Mouse (Mus musculus) limb, embryonic 10.5 days (tissue): ENCODE measurements around the gene Ccl6. TPM values are rescaled to one million over a fixed set of nuclear protein-coding genes. Genes with fewer than 3 reads are reported as not detected.

ENCODE experiments used
- DNase-seq: peaks from one replicate; pipeline ENCODE4 v3.0.0-alpha.2; 2017; ENCODE audit warnings: low spot score
- H3K27ac ChIP-seq: fragments of 300-500 bp; sonication (generic); 2 replicates; pipeline ENCODE4 v1.5.1; 2016; ENCODE audit warnings: mild to moderate bottlenecking
- H3K27me3 ChIP-seq: fragments of 300-500 bp; sonication (generic); 2 replicates; pipeline ENCODE4 v1.6.1; 2016; ENCODE audit warnings: low read depth, mild to moderate bottlenecking; ENCODE audit not compliant: poor library complexity, severe bottlenecking
- H3K36me3 ChIP-seq: fragments of 300-500 bp; sonication (generic); 2 replicates; pipeline ENCODE4 v1.6.1; 2016; ENCODE audit warnings: mild to moderate bottlenecking, moderate library complexity
- H3K4me1 ChIP-seq: fragments of 300-500 bp; sonication (generic); 2 replicates; pipeline ENCODE4 v1.6.1; 2016
- H3K4me3 ChIP-seq: fragments of 300-500 bp; sonication (generic); 2 replicates; pipeline ENCODE4 v1.5.1; 2016; ENCODE audit warnings: mild to moderate bottlenecking, moderate library complexity
- H3K9me3 ChIP-seq: fragments of 300-500 bp; sonication (generic); replicated peaks from 2 replicates; pipeline ENCODE4 v1.6.1; 2016; ENCODE audit warnings: mild to moderate bottlenecking
- WGBS: fragments of 180-500 bp; shearing (Covaris S2); methylation state at CpG from one replicate; pipeline ENCODE4 v1.1.7; 2016; 5-methylcytosine and 5-hydroxymethylcytosine counted together
- polyA plus RNA-seq: library from polyadenylated mRNA; unstranded; fragments of >200 nt; fragmentation: Nextera tagmentation; extraction: Ambion mirVana; gene quantifications from 2 replicates; pipeline ENCODE4 v1.2.1, GENCODE M21; 2016

Ccl6 gene
- polyA plus RNA-seq, result 1.3 and 1.6 TPM in 2 replicates

DNA sequence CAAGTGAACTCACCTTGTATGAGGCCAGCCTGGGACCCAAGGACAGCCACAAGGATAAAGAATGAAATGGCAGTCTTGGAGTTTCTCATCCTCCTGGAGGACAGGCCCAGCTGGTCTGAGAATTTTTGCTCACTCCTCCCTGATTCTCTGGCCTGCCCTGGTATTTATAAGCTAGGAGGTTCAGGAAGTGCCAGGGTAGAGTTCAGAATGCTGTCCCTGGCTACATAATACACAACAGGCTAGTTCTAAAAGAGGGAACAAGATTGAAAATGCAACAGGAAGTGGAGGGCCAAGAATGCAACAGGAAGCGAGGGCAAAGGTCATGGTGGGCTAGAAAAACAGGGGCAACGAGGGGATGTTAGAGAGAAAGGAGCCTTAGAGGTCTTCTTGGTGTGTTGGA, at the start of gene Ccl6:
Gene Ccl6, minus strand, starts transcription at position 235 of the 400 bp plus-strand sequence.
- H3K9me3 ChIP-seq, result no peaks in the 10 kb centered on the region
- no peak for DNase-seq
- H3K4me1 ChIP-seq, result peaks cover 7% of the 10 kb centered on the region
- H3K4me3 ChIP-seq, result no peak within 1 kb of the TSS
- 36% methylated on average over 2 of the region's 2 CpGs for WGBS
- no peaks in the 10 kb centered on the region for H3K36me3 ChIP-seq
- H3K27me3 ChIP-seq, result no peaks in the 10 kb centered on the region
- peak within 1 kb of the TSS; percentile 71 for H3K27ac ChIP-seq

DNA sequence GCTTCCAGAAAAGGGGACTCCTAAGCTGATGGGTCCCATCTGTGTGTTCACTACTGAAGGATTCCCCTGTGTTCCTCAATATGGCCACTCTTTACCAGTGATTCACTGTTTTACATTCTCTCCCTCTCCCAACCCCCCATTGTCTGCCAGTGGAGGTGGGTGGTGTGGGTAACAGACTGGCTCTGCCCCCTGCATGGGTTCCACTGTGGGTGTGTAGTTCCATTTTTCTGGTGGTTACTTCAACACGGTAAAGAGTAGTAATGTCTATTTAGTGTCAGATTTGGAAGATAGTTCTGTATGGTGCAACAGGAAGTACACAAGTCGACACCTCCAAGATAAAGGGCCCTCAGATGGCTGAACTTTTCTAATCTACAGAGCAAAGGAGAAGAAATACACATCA, 48.3 kb upstream of the Ccl6 start:
- H3K27me3 ChIP-seq, result no peaks in the 10 kb centered on the region
- 90% methylated on average over 2 of the region's 2 CpGs for WGBS

DNA sequence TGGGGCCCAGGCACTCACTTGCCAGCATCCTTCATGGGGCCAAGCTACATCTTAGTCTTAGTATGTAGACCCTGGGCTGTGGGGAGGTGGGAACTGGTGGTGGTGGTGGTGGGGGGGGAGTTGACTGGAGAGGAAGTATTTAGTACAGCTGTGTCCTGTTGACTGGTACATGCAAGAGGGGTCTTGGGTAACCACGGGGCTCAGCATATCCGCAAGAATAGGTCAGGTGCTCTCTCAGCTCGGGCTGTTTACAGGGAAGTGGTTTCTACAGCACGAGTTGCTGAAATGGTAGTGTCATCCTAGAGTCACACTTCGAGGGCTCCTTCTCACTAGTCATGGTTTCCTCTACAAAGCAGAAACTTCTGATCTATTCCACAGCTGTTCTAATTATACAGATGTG, 47.3 kb upstream of the Ccl6 start:
- Histone ChIP-seq H3K9me3 (no peaks in the 10 kb centered on the region), H3K36me3 (no peaks in the 10 kb centered on the region), H3K27me3 (no peaks in the 10 kb centered on the region), H3K4me3 (no peak overlapping the region), H3K4me1 (no peaks in the 10 kb centered on the region), H3K27ac (no peak overlapping the region)
- DNase-seq, result no peak
- WGBS, result 87% methylated on average over 5 of the region's 5 CpGs

More for the DNA sequence above, 48.3 kb upstream of the Ccl6 start:
- Histone ChIP-seq H3K9me3 (no peaks in the 10 kb centered on the region), H3K36me3 (no peaks in the 10 kb centered on the region), H3K27ac (no peak overlapping the region), H3K4me3 (no peak overlapping the region), H3K4me1 (no peaks in the 10 kb centered on the region)
- no peak for DNase-seq

DNA sequence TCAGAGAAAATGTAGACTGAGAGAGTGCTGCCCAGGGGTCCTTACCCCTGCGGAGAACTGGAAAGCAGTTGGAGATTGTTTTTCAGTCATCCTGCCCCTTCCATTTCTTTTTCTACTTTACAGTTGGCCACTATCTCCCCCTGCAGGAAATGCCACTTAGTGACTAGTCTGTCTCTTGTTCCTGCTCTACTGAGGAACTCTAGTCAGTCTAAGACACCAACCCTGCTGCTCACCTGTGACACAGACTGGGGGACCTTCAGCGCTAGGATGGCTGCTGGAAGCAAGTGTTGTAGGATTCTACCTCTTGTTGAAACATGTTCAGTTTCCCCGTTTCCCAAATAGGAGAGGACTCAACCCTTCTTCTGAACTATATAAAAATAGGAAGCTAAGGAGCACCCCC, 46.6 kb upstream of the Ccl6 start:
- Histone ChIP-seq H3K4me3 (no peak overlapping the region), H3K27ac (no peak overlapping the region), H3K4me1 (no peaks in the 10 kb centered on the region), H3K36me3 (no peaks in the 10 kb centered on the region), H3K9me3 (no peaks in the 10 kb centered on the region), H3K27me3 (no peaks in the 10 kb centered on the region)
- DNase-seq, result no peak
- WGBS, result 64% methylated on average over 3 of the region's 3 CpGs

DNA sequence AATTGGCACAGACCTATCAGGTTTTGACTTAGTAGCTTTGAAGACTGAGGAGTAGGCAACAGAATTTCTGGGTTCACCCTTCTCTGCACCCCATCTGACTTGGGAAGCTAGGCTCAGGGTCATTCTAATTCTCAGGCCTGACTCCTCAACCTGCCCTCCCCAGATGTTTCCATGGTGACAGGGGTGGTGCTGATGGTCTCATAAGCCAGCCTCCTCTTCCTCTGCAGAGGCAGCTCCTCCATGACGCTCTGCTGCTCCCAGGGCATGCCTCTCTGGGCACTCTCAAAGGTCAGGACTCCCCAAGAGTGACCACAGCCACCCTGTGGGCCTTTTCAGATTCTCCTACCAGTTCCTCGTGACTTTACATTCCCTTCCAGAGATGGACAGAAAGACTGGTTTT, 46.0 kb upstream of the Ccl6 start:
- H3K27me3 ChIP-seq, result no peaks in the 10 kb centered on the region
- H3K4me1 ChIP-seq, result no peaks in the 10 kb centered on the region
- no peak overlapping the region for H3K4me3 ChIP-seq
- no peak for DNase-seq
- no peaks in the 10 kb centered on the region for H3K36me3 ChIP-seq
- no peak overlapping the region for H3K27ac ChIP-seq
- WGBS, result 79% methylated on average over 2 of the region's 2 CpGs
- H3K9me3 ChIP-seq, result no peaks in the 10 kb centered on the region

DNA sequence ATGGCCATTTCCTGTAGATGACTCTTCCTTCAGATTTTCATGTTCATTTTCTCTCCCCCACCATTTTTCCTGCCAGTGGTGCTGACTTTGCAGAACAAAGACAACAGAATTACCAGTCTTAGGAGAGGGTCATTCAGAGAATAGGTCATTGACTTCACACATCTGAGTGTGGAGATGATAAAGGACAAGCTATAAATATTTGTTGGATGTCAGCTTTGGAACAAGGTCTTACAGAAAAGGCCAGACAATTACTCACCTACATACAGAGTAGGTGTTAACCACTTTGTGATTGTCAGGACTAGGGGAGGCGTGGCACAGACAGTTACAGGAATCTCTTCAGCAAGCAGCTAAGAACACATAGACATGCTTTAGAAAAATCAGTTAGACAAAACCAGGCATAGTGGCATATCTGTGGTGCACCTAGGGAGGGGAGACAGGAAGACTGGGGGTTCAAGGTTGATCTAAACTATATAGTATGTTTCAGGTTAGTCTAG, 43.9 kb upstream of the Ccl6 start:
- 74% methylated on average over 1 of the region's 1 CpGs for WGBS
- H3K9me3 ChIP-seq, result no peaks in the 10 kb centered on the region
- no peak overlapping the region for H3K27ac ChIP-seq
- no peaks in the 10 kb centered on the region for H3K4me1 ChIP-seq
- no peaks in the 10 kb centered on the region for H3K27me3 ChIP-seq
- no peaks in the 10 kb centered on the region for H3K36me3 ChIP-seq
- no peak for DNase-seq
- no peak overlapping the region for H3K4me3 ChIP-seq

DNA sequence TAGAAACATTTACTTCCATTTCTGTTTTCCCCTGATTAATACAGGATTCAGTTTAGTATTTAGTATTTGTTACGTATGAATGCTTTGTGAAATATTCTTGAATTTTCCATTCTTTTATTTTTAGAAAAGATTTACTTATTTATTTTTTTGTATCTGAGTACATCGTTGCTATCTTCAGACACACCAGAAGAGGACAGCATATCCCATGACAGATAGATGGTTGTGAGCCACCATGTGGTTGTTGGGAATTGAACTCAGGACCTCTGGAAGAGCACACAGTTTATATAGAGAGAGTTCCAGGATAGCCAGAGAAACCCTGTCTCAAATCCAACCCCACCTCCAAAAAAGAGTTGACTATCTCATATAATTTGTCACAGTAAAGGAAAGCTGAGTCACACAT, 42.0 kb upstream of the Ccl6 start:
- Histone ChIP-seq H3K4me1 (no peaks in the 10 kb centered on the region), H3K36me3 (no peaks in the 10 kb centered on the region), H3K9me3 (no peaks in the 10 kb centered on the region), H3K27ac (no peak overlapping the region), H3K27me3 (no peaks in the 10 kb centered on the region), H3K4me3 (no peak overlapping the region)
- 95% methylated on average over 2 of the region's 2 CpGs for WGBS
- DNase-seq, result no peak

DNA sequence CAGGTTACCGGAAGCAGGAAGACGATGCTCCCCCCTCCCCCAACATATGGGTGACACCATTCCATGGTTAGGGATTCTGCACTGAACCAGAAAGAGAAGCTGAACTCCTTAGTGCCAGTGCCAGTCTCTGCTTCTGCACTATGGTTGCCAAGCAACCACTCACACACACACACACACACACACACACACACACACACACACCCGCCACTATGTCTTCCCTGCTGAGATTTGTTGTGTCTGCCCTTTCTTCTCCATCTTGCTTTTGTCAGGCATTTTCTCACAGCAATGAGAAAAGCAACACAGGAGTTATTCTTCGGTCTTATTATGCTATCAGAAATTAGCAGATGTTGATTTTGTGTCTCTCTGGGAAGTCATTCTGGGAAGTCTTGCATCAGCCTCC, 41.5 kb upstream of the Ccl6 start:
- DNase-seq, result no peak
- H3K4me3 ChIP-seq, result no peak overlapping the region
- no peaks in the 10 kb centered on the region for H3K27me3 ChIP-seq
- H3K27ac ChIP-seq, result no peak overlapping the region
- WGBS, result 77% methylated on average over 4 of the region's 4 CpGs
- H3K9me3 ChIP-seq, result no peaks in the 10 kb centered on the region
- H3K4me1 ChIP-seq, result no peaks in the 10 kb centered on the region
- no peaks in the 10 kb centered on the region for H3K36me3 ChIP-seq

DNA sequence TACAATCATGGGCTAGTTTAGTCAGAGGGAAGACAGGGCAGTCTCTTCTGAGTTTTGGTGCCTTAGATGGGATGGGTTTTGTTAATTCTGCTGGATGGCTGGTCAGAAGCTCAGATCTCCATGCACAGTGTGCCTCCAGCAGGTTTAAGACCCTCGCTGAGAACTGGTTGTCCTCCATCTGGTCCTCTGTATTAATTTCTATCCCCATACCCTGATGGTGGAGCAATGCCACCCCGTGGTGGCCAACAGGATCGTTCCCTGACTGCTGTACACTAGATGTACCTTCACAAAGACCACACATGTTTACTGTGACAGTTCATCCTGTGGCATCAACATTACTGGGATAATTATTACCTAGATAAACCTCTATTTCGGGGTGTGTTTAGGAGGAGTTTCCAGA, 39.9 kb upstream of the Ccl6 start:
- Histone ChIP-seq H3K4me1 (no peaks in the 10 kb centered on the region), H3K9me3 (no peaks in the 10 kb centered on the region), H3K27ac (no peak overlapping the region), H3K27me3 (no peaks in the 10 kb centered on the region), H3K36me3 (no peaks in the 10 kb centered on the region), H3K4me3 (no peak overlapping the region)
- 74% methylated on average over 4 of the region's 4 CpGs for WGBS
- DNase-seq, result no peak

DNA sequence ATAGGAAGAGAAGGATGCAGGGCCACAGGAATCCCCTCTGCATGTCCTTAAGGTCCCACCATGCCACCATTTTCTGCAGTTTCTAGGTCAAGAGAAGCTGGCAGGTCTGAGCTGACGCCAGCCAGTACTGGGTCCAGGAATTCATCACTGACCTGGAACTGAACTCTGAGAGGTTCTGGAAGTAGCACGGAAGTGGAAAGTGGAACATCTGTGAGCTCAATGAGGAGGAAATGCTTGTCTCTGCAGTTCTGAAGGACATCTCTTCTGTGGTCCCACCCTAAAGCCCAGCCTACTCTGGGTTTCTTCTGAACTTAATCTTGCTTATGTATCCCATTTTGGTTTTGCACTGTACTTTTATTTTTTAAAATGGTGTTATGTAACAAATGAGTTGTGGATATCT, 38.2 kb upstream of the Ccl6 start:
- Histone ChIP-seq H3K9me3 (no peaks in the 10 kb centered on the region), H3K27ac (no peak overlapping the region), H3K27me3 (no peaks in the 10 kb centered on the region), H3K36me3 (no peaks in the 10 kb centered on the region), H3K4me3 (no peak overlapping the region), H3K4me1 (no peaks in the 10 kb centered on the region)
- DNase-seq, result no peak
- 83% methylated on average over 2 of the region's 2 CpGs for WGBS

DNA sequence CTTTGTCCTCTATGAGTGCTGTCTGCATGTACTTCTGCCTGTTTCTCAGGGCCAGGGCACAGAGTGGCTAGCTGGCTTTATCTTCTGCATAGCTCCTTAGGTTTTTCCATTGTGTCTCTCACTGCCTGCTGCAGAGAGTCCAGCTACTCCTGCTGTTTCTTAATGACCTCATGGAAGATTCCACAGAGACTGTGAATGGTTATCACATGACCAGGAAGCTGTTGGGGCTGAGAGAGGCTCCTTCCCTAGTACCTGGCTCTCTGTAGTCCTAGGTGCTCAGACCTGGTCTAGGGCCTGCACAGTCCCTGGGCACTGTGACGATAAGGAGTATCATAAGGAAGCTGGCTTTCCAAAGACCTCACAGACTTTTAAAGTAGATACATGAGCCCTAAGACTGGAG, 37.7 kb upstream of the Ccl6 start:
- H3K36me3 ChIP-seq, result no peaks in the 10 kb centered on the region
- 86% methylated on average over 1 of the region's 1 CpGs for WGBS
- H3K4me3 ChIP-seq, result no peak overlapping the region

DNA sequence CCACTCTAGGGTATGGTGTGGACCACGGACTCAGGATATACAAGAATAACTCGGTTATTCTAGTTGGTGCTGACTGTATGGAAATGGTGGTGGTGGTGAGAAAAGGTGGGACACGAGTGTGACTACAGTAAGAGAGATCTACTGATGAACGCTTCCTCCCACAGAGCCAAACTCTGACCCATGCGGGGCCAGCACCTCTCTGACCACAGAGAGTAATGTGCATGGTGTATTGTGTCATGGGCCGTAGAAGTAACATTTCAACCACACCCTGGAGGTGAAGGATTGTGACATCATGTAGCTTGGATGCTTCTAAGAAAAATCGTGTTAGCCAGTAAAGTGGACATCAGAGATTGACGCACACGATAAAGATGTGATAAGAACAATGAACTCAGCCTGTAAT, 35.9 kb upstream of the Ccl6 start:
- Histone ChIP-seq H3K36me3 (no peaks in the 10 kb centered on the region), H3K4me1 (no peaks in the 10 kb centered on the region), H3K4me3 (no peak overlapping the region), H3K27ac (no peak overlapping the region), H3K27me3 (no peaks in the 10 kb centered on the region), H3K9me3 (no peaks in the 10 kb centered on the region)
- DNase-seq, result no peak
- 90% methylated on average over 9 of the region's 9 CpGs for WGBS

More for the DNA sequence above, 37.7 kb upstream of the Ccl6 start:
- Histone ChIP-seq H3K4me1 (no peaks in the 10 kb centered on the region), H3K27me3 (no peaks in the 10 kb centered on the region), H3K9me3 (no peaks in the 10 kb centered on the region), H3K27ac (no peak overlapping the region)
- no peak for DNase-seq

DNA sequence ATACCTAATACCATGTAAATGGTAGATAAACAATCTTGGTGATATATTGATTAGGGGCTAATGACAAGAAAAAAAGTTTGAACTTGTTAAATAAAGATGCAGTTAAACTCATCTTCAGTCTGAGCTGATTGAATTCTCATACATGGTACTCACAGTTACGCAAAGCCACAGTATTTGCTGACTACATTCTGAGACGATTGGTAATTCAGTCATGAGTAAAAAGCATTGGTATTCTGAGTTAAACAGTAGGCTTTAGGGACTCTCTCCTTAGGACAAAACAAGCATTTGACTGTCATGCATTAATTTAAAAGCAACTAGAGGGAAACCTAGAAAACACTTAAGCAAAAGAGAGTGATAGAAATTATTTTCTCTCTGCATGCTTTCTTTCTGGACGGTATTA, 30.7 kb upstream of the Ccl6 start:
- Histone ChIP-seq H3K4me3 (no peak overlapping the region), H3K36me3 (no peaks in the 10 kb centered on the region), H3K27ac (no peak overlapping the region), H3K9me3 (no peaks in the 10 kb centered on the region), H3K4me1 (no peaks in the 10 kb centered on the region), H3K27me3 (no peaks in the 10 kb centered on the region)
- no peak for DNase-seq
- 90% methylated on average over 3 of the region's 3 CpGs for WGBS

DNA sequence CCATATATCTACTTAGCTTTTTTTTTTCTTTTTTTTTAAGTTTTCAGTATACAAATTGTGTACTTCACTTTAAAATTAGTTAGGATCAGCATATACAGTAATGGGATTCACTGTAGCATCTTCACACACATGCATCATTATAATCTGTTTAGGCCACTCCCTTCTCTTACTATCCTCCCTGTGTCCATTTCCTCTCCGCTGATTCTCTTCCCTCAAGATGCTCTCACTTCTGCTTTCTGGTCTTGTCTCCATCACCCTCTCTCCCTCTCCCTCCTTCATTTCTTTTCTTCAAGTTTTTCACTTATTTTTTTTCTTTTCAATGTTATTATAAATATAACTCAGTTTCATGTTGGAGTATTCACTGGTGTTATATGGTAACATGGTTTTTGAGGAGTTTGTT, 26.1 kb upstream of the Ccl6 start:
- WGBS, result 93% methylated on average over 1 of the region's 1 CpGs
- H3K4me1 ChIP-seq, result no peaks in the 10 kb centered on the region
- no peaks in the 10 kb centered on the region for H3K36me3 ChIP-seq
- H3K27me3 ChIP-seq, result no peaks in the 10 kb centered on the region
- H3K9me3 ChIP-seq, result no peaks in the 10 kb centered on the region
- H3K27ac ChIP-seq, result no peak overlapping the region
- H3K4me3 ChIP-seq, result no peak overlapping the region
- DNase-seq, result no peak
